Mouse (Mus musculus) MEL (cell line): ENCODE data around the gene Rp9. TPM values are rescaled to one million over a fixed set of nuclear protein-coding genes. Genes with fewer than 3 reads are reported as not detected.

Experiments used
- DNase-seq: peaks from one replicate; pipeline ENCODE4 v3.0.0; 2011; ENCODE audit warnings: low read depth, low spot score
- H3K27ac ChIP-seq: 2 replicates; pipeline ENCODE4 v1.5.1; 2012; ENCODE audit warnings: low read depth, mild to moderate bottlenecking, control low read depth, low read length, moderate library complexity; ENCODE audit not compliant: control insufficient read depth
- H3K27me3 ChIP-seq, 2 experiments: fragments of 150-350 bp in 1 of 2; sonication (generic) in 1 of 2; 2 replicates each; pipeline ENCODE4 v1.6.1; 2012; ENCODE audit warnings: low read length in 2 of 2, mild to moderate bottlenecking in 2 of 2, improper control_type of control experiment in 1 of 2, moderate library complexity in 1 of 2; ENCODE audit not compliant: insufficient read depth in 2 of 2, control insufficient read depth in 1 of 2
- H3K36me3 ChIP-seq, 2 experiments: 2 replicates each; pipeline ENCODE4 v1.6.1; 2012 to 2014; ENCODE audit warnings: low read length in 2 of 2, improper control_type of control experiment in 1 of 2, inconsistent platforms in 1 of 2, mild to moderate bottlenecking in 1 of 2; ENCODE audit not compliant: insufficient read depth in 2 of 2, control insufficient read depth in 1 of 2
- H3K4me1 ChIP-seq, 2 experiments: fragments of 150-350 bp in 1 of 2; sonication (generic) in 1 of 2; 2 replicates each; pipeline ENCODE4 v1.6.1; 2012; ENCODE audit warnings: low read length in 2 of 2, improper control_type of control experiment in 1 of 2, mild to moderate bottlenecking in 1 of 2; ENCODE audit not compliant: insufficient read depth in 2 of 2, control insufficient read depth in 1 of 2
- H3K4me3 ChIP-seq, 2 experiments: fragments of 150-350 bp in 1 of 2; sonication (generic) in 1 of 2; 2 replicates each; pipeline ENCODE4 v1.5.1; 2012; ENCODE audit warnings: low read depth in 2 of 2, low read length in 2 of 2, mild to moderate bottlenecking in 2 of 2, moderate library complexity in 2 of 2, control low read depth in 1 of 2, improper control_type of control experiment in 1 of 2; ENCODE audit not compliant: control insufficient read depth in 1 of 2, insufficient read depth in 1 of 2
- H3K79me2 ChIP-seq: 2 replicates; pipeline ENCODE4 v1.6.1; 2012; ENCODE audit warnings: mild to moderate bottlenecking, low read length, moderate library complexity; ENCODE audit not compliant: control insufficient read depth, poor library complexity, insufficient read depth
- H3K9ac ChIP-seq: 2 replicates; pipeline ENCODE4 v1.6.1; 2012; ENCODE audit warnings: low read depth, mild to moderate bottlenecking, control low read depth, low read length, moderate library complexity; ENCODE audit not compliant: control insufficient read depth, poor library complexity, severe bottlenecking
- H3K9me3 ChIP-seq: fragments of 150-350 bp; sonication (generic); replicated peaks from 2 replicates; pipeline ENCODE4 v1.6.1; 2012; ENCODE audit warnings: mild to moderate bottlenecking, low read length, improper control_type of control experiment, moderate library complexity; ENCODE audit not compliant: insufficient read depth
- CTCF ChIP-seq, 3 experiments: IDR thresholded peaks in 2 of 3; conservative IDR thresholded peaks in 1 of 3; 2 replicates each; pipeline ENCODE4 v1.5.1; 2011 to 2012; ENCODE audit warnings: low read length in 3 of 3, low read depth in 2 of 3, mild to moderate bottlenecking in 2 of 3, improper control_type of control experiment in 1 of 3, inconsistent platforms in 1 of 3, mixed read lengths in 1 of 3, moderate library complexity in 1 of 3; ENCODE audit not compliant: control insufficient read depth in 1 of 3, insufficient read depth in 1 of 3, poor library complexity in 1 of 3, severe bottlenecking in 1 of 3
- EP300 ChIP-seq, 2 experiments: IDR thresholded peaks; 2 replicates each; pipeline ENCODE4 v1.6.1; 2011; ENCODE audit warnings: improper control_type of control experiment in 2 of 2, low read length in 2 of 2, low read depth in 1 of 2, mild to moderate bottlenecking in 1 of 2
- HCFC1 ChIP-seq: IDR thresholded peaks from 2 replicates; pipeline ENCODE4 v1.6.1; 2012; ENCODE audit warnings: low read depth, mild to moderate bottlenecking, inconsistent platforms, low read length, improper control_type of control experiment, moderate library complexity
- KAT2A ChIP-seq: conservative IDR thresholded peaks from 2 replicates; pipeline ENCODE4 v1.6.1; 2012; ENCODE audit warnings: low read depth, low read length, improper control_type of control experiment, inconsistent platforms
- MAX ChIP-seq: IDR thresholded peaks from 2 replicates; pipeline ENCODE4 v1.6.1; 2011; ENCODE audit warnings: low read length, improper control_type of control experiment
- MAZ ChIP-seq: IDR thresholded peaks from 2 replicates; pipeline ENCODE4 v1.6.1; 2012; ENCODE audit warnings: low read depth, mild to moderate bottlenecking, inconsistent platforms, low read length, improper control_type of control experiment
- MEF2A ChIP-seq: IDR thresholded peaks from 2 replicates; pipeline ENCODE4 v1.6.1; 2014; ENCODE audit warnings: low read depth, mild to moderate bottlenecking, inconsistent platforms, low read length, improper control_type of control experiment; ENCODE audit not compliant: poor library complexity, insufficient replicate concordance, severe bottlenecking; ENCODE audit errors: extremely low read depth
- MXI1 ChIP-seq: IDR thresholded peaks from 2 replicates; pipeline ENCODE4 v1.6.1; 2011; ENCODE audit warnings: mild to moderate bottlenecking, low read depth, low read length, improper control_type of control experiment
- MYB ChIP-seq: IDR thresholded peaks from 2 replicates; pipeline ENCODE4 v1.6.1; 2011; ENCODE audit warnings: mild to moderate bottlenecking, low read depth, low read length, improper control_type of control experiment
- NRF1 ChIP-seq: IDR thresholded peaks from 2 replicates; pipeline ENCODE4 v1.6.1; 2014; ENCODE audit warnings: low read depth, mild to moderate bottlenecking, inconsistent platforms, low read length, improper control_type of control experiment, moderate library complexity; ENCODE audit not compliant: poor library complexity, insufficient read depth, severe bottlenecking
- POLR2A ChIP-seq, 2 experiments: IDR thresholded peaks; 2 replicates each; pipeline ENCODE4 v1.6.1; 2011 to 2012; ENCODE audit warnings: low read length in 2 of 2, mild to moderate bottlenecking in 2 of 2, control low read depth in 1 of 2, improper control_type of control experiment in 1 of 2, low read depth in 1 of 2, moderate library complexity in 1 of 2; ENCODE audit not compliant: control insufficient read depth in 1 of 2, insufficient read depth in 1 of 2, poor library complexity in 1 of 2
- POLR2AphosphoS2 ChIP-seq: IDR thresholded peaks from 2 replicates; pipeline ENCODE4 v1.6.1; 2011; ENCODE audit warnings: low read length, improper control_type of control experiment
- RCOR1 ChIP-seq: IDR thresholded peaks from 2 replicates; pipeline ENCODE4 v1.6.1; 2012; ENCODE audit warnings: low read depth, mild to moderate bottlenecking, inconsistent platforms, low read length, improper control_type of control experiment
- SIN3A ChIP-seq: IDR thresholded peaks from 2 replicates; pipeline ENCODE4 v1.6.1; 2012; ENCODE audit warnings: low read length, improper control_type of control experiment, inconsistent platforms
- SMC3 ChIP-seq: IDR thresholded peaks from 2 replicates; pipeline ENCODE4 v1.6.1; 2011; ENCODE audit warnings: low read depth, low read length, improper control_type of control experiment
- TBP ChIP-seq: IDR thresholded peaks from 2 replicates; pipeline ENCODE4 v1.8.0; 2011; ENCODE audit warnings: low read depth, low read length, improper control_type of control experiment
- TCF12 ChIP-seq: IDR thresholded peaks from 2 replicates; pipeline ENCODE4 v1.6.1; 2014; ENCODE audit warnings: low read depth, mild to moderate bottlenecking, inconsistent platforms, low read length, improper control_type of control experiment, moderate library complexity
- USF2 ChIP-seq, 2 experiments: IDR thresholded peaks; 2 replicates each; pipeline ENCODE4 v1.6.1; 2011 to 2012; ENCODE audit warnings: improper control_type of control experiment in 2 of 2, low read length in 2 of 2, borderline replicate concordance in 1 of 2, inconsistent platforms in 1 of 2, low read depth in 1 of 2, mild to moderate bottlenecking in 1 of 2; ENCODE audit not compliant: insufficient read depth in 1 of 2
- ZNF384 ChIP-seq: IDR thresholded peaks from 2 replicates; pipeline ENCODE4 v1.6.1; 2012; ENCODE audit warnings: low read depth, mild to moderate bottlenecking, inconsistent platforms, low read length, improper control_type of control experiment
- polyA plus RNA-seq, 2 experiments: library from polyadenylated mRNA; stranded (reverse) in 1 of 2; unstranded in 1 of 2; fragments of >175 nt in 1 of 2; fragments of >200 nt in 1 of 2; gene quantifications; 2 replicates each; pipeline versions ENCODE4 v1.2.1 to v1.2.4; 2012; ENCODE audit warnings: low replicate concordance in 2 of 2, low read depth in 1 of 2; ENCODE audit not compliant: insufficient read length in 2 of 2, insufficient read depth in 1 of 2, missing spikeins in 1 of 2
- total RNA-seq: library from RNA; depleted of rRNA; stranded (reverse); fragments of 300-350 nt; gene quantifications from 2 replicates; pipeline ENCODE4 v1.2.3, GENCODE M21; 2012; rRNA removed

The Rp9 gene
- total and polyA plus RNA-seq, 3 experiments = 225 to 417 (median 405) TPM

- no peak for TF ChIP-seq MAZ
- no peak for TF ChIP-seq MXI1
These were observed 102.9 kb downstream of the Rp9 start (continued) for GRCm38 (mm10) chr9:22366621-22367020.

- peaks cover 14 to 17% of the 10 kb centered on the region in 2 experiments; a peak in 3 of 4 replicates for H3K4me1 ChIP-seq
- TF ChIP-seq EP300 (IDR thresholded peaks at IDR 0.05; ENCODE audit: low read depth in 1 of 2, low read length in 2 of 2) = peak in 1 of 2 experiments; percentile 12; a peak in 1 of 4 replicates
- TF ChIP-seq POLR2AphosphoS2 = 0 out of 2 replicates have a peak, but pooled peaks have one; percentile 42
- TF ChIP-seq ZNF384 = peak; percentile 93
- no peak; a peak in 1 of 4 replicates for TF ChIP-seq POLR2A (IDR thresholded peaks at IDR 0.05; ENCODE audit: control insufficient read depth in 1 of 2, insufficient read depth in 1 of 2, low read depth in 1 of 2, low read length in 2 of 2, poor library complexity in 1 of 2)
- TF ChIP-seq RCOR1 = peak; percentile 52
- TF ChIP-seq CTCF (IDR thresholded peaks at IDR 0.05 in 2 of 3, conservative IDR thresholded peaks at IDR 0.05 in 1 of 3; ENCODE audit: control insufficient read depth in 1 of 3, insufficient read depth in 1 of 3, low read depth in 2 of 3, low read length in 3 of 3, poor library complexity in 1 of 3, severe bottlenecking in 1 of 3) = no peak
- no peak for TF ChIP-seq NRF1
- TF ChIP-seq SIN3A = no peak
- TF ChIP-seq SMC3 = no peak
- TF ChIP-seq MAX = no peak
- no peak for TF ChIP-seq MEF2A
- TF ChIP-seq TBP = 0 out of 2 replicates have a peak, but pooled peaks have one; percentile 8
- no peak for TF ChIP-seq MYB
- TF ChIP-seq TCF12 = peak; percentile 58; the same call in 1 of the 2 replicates
- no peak for TF ChIP-seq KAT2A
- no peak; the same call in 1 of the 2 replicates for TF ChIP-seq MXI1
- no peak for TF ChIP-seq HCFC1
- no peak for TF ChIP-seq USF2 (IDR thresholded peaks at IDR 0.05; ENCODE audit: borderline replicate concordance in 1 of 2, insufficient read depth in 1 of 2, low read depth in 1 of 2, low read length in 2 of 2)
- H3K9ac ChIP-seq = no peak overlapping the region
- H3K27me3 ChIP-seq = no peaks in the 10 kb centered on the region
- H3K79me2 ChIP-seq = peaks cover 7% of the 10 kb centered on the region; the same call in 1 of the 2 replicates
- no peak overlapping the region for H3K4me3 ChIP-seq
- no peak for DNase-seq
- peaks cover 31 to 97% of the 10 kb centered on the region in 2 experiments for H3K36me3 ChIP-seq
- H3K27ac ChIP-seq = peak overlapping the region; percentile 3
- no peaks in the 10 kb centered on the region for H3K9me3 ChIP-seq
These were observed 103.3 kb downstream of the Rp9 start for GRCm38 (mm10) chr9:22366221-22366620.

Other genes starting within 250 kb of the Rp9 start
- 58.6 and 67.8 TPM in 2 replicates for gene Zfp809, start 244.0 kb downstream of the Rp9 start, total RNA-seq
- 100 to 1,000 TPM in 1 of 2 experiments, not detected in 1; 101 TPM for gene Zfp809, start 244.0 kb downstream of the Rp9 start, polyA plus RNA-seq
- gene Zfp599, start 209.8 kb downstream of the Rp9 start, total RNA-seq = 10.5 and 12.1 TPM in 2 replicates
- gene Zfp599, start 209.8 kb downstream of the Rp9 start, polyA plus RNA-seq = 1 to 10 TPM in 1 of 2 experiments, not detected in 1; 7.6 TPM
- not detected in 2 replicates for gene Zfp810, start 162.1 kb downstream of the Rp9 start, total RNA-seq
- under 1 TPM in 1 of 2 experiments, not detected in 1; 0.13 TPM for gene Zfp810, start 162.1 kb downstream of the Rp9 start, polyA plus RNA-seq
- 93.3 and 105 TPM in 2 replicates for gene Anln, start 80.6 kb downstream of the Rp9 start, total RNA-seq
- gene Anln, start 80.6 kb downstream of the Rp9 start, polyA plus RNA-seq = 100 to 1,000 TPM in 1 of 2 experiments, 10 to 100 TPM in 1; 93.3 to 114 TPM
- gene 9530077C05Rik, start 58.2 kb downstream of the Rp9 start, total RNA-seq = 4.1 and 4.5 TPM in 2 replicates
- 1 to 10 TPM in 1 of 2 experiments, not detected in 1; 6.9 TPM for gene 9530077C05Rik, start 58.2 kb downstream of the Rp9 start, polyA plus RNA-seq
- not detected in 2 replicates for gene Gm17545, start 15.5 kb downstream of the Rp9 start, total RNA-seq
- gene Gm17545, start 15.5 kb downstream of the Rp9 start, polyA plus RNA-seq = not detected
- gene Bbs9, start 6.0 kb upstream of the Rp9 start, total RNA-seq = 15.1 and 18.5 TPM in 2 replicates
- 10 to 100 TPM in 1 of 2 experiments, not detected in 1; 19.5 TPM for gene Bbs9, start 6.0 kb upstream of the Rp9 start, polyA plus RNA-seq